Mouse (Mus musculus): Measurements from ENCODE around the gene Hoxb2.

The Hoxb2 gene

DNA sequence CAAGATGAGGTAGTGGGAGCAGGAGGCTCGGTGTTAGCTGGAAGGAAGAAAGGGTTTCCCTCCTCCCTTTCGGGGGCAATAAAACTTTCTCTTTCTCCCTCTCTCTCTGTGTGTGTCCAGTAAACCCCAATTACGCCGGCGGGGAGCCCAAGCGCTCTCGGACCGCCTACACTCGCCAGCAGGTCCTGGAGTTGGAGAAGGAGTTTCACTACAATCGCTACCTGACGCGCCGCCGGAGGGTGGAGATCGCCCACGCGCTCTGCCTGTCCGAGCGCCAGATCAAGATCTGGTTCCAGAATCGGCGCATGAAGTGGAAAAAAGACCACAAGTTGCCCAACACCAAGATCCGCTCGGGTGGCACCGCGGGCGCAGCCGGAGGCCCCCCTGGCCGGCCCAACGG is 30.4 kb upstream of the Hoxb2 start:
- Histone ChIP-seq H3K9me3 (ENCODE audit: low read length) (no peaks in the 10 kb centered on the region), H3K4me3 (replicated peaks; ENCODE audit: low read length) (peak overlapping the region; percentile 37; the same call in 1 of the 2 replicates), H3K27me3 (ENCODE audit: insufficient read depth, low read length) (peaks cover 98% of the 10 kb centered on the region), H3K36me3 (ENCODE audit: insufficient read depth, low read length) (no peaks in the 10 kb centered on the region), H3K4me1 (replicated peaks; ENCODE audit: low read depth, low read length) (peaks cover 30% of the 10 kb centered on the region)
- TF ChIP-seq CTCF (conservative IDR thresholded peaks at IDR 0.05; ENCODE audit: low read length) (no peak), POU5F1 (IDR thresholded peaks at IDR 0.05; ENCODE audit: borderline replicate concordance, low read length) (no peak), NANOG (IDR thresholded peaks at IDR 0.05; ENCODE audit: borderline replicate concordance, low read length) (no peak)

- no peak for TF ChIP-seq NANOG (IDR thresholded peaks at IDR 0.05; ENCODE audit: borderline replicate concordance, low read length)
- no peak for TF ChIP-seq CTCF (conservative IDR thresholded peaks at IDR 0.05; ENCODE audit: low read length)
- TF ChIP-seq POU5F1 (IDR thresholded peaks at IDR 0.05; ENCODE audit: borderline replicate concordance, low read length) = no peak
- Histone ChIP-seq H3K27me3 (ENCODE audit: insufficient read depth, low read length) (peaks cover 98% of the 10 kb centered on the region), H3K9me3 (ENCODE audit: low read length) (no peaks in the 10 kb centered on the region), H3K4me3 (replicated peaks; ENCODE audit: low read length) (no peak overlapping the region), H3K4me1 (replicated peaks; ENCODE audit: low read depth, low read length) (peaks cover 27% of the 10 kb centered on the region), H3K36me3 (ENCODE audit: insufficient read depth, low read length) (no peaks in the 10 kb centered on the region)
Observed at GRCm38 (mm10) chr11:96320688-96321087, 29.6 kb upstream of the Hoxb2 start.

GRCm38 (mm10) chr11:96321846-96322245 is 28.5 kb upstream of the Hoxb2 start:
- Histone ChIP-seq H3K4me1 (replicated peaks; ENCODE audit: low read depth, low read length) (peaks cover 39% of the 10 kb centered on the region), H3K9me3 (ENCODE audit: low read length) (no peaks in the 10 kb centered on the region), H3K36me3 (ENCODE audit: insufficient read depth, low read length) (no peaks in the 10 kb centered on the region), H3K4me3 (replicated peaks; ENCODE audit: low read length) (no peak overlapping the region), H3K27me3 (ENCODE audit: insufficient read depth, low read length) (peaks cover 98% of the 10 kb centered on the region)
- TF ChIP-seq POU5F1 (IDR thresholded peaks at IDR 0.05; ENCODE audit: borderline replicate concordance, low read length) (no peak), NANOG (IDR thresholded peaks at IDR 0.05; ENCODE audit: borderline replicate concordance, low read length) (no peak), CTCF (conservative IDR thresholded peaks at IDR 0.05; ENCODE audit: low read length) (no peak)

- Histone ChIP-seq H3K9me3 (ENCODE audit: low read length) (no peaks in the 10 kb centered on the region; the same call in 1 of the 2 replicates), H3K36me3 (ENCODE audit: insufficient read depth, low read length) (no peaks in the 10 kb centered on the region), H3K27me3 (ENCODE audit: insufficient read depth, low read length) (peaks cover 98% of the 10 kb centered on the region), H3K4me1 (replicated peaks; ENCODE audit: low read depth, low read length) (peaks cover 42% of the 10 kb centered on the region), H3K4me3 (replicated peaks; ENCODE audit: low read length) (no peak overlapping the region)
- no peak for TF ChIP-seq CTCF (conservative IDR thresholded peaks at IDR 0.05; ENCODE audit: low read length)
- no peak for TF ChIP-seq POU5F1 (IDR thresholded peaks at IDR 0.05; ENCODE audit: borderline replicate concordance, low read length)
- no peak for TF ChIP-seq NANOG (IDR thresholded peaks at IDR 0.05; ENCODE audit: borderline replicate concordance, low read length)
Observed at GRCm38 (mm10) chr11:96322738-96323137, 27.6 kb upstream of the Hoxb2 start.

- H3K9me3 ChIP-seq (ENCODE audit: low read length) = no peaks in the 10 kb centered on the region; the same call in 1 of the 2 replicates
- H3K36me3 ChIP-seq (ENCODE audit: insufficient read depth, low read length) = no peaks in the 10 kb centered on the region
- peaks cover 98% of the 10 kb centered on the region for H3K27me3 ChIP-seq (ENCODE audit: insufficient read depth, low read length)
- H3K4me3 ChIP-seq (replicated peaks; ENCODE audit: low read length) = no peak within 1 kb of the TSS
- H3K4me1 ChIP-seq (replicated peaks; ENCODE audit: low read depth, low read length) = peaks cover 38% of the 10 kb centered on the region
- TF ChIP-seq NANOG (IDR thresholded peaks at IDR 0.05; ENCODE audit: borderline replicate concordance, low read length) (no peak), POU5F1 (IDR thresholded peaks at IDR 0.05; ENCODE audit: borderline replicate concordance, low read length) (no peak), CTCF (conservative IDR thresholded peaks at IDR 0.05; ENCODE audit: low read length) (no peak)
Observed at GRCm38 (mm10) chr11:96323154-96323553, 27.2 kb upstream of the Hoxb2 start, which contains the start of gene Hoxb3. Hoxb3 (plus strand) TSS chr11:96323326.

DNA sequence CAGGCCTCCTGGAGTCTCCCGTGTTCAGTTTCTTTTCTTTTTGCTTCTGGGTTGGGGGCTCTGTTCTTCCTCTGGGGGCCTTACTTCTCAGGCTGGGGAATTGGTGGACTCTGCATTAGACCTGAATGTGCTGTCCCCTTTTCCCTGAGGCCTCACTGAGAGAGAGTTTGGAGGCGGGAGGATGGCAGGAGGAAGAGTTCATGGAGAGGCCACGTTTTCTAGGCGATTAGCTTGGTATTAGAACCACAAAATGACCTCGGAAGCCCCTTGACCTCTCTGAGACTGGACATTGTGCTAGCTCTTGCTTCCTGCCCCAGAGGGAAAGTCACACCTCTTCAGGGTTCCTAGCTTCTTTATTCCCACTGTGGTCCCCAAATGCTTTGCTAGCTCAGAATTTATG is 26.2 kb upstream of the Hoxb2 start:
- no peak for TF ChIP-seq POU5F1 (IDR thresholded peaks at IDR 0.05; ENCODE audit: borderline replicate concordance, low read length)
- no peak for TF ChIP-seq CTCF (conservative IDR thresholded peaks at IDR 0.05; ENCODE audit: low read length)
- no peak for TF ChIP-seq NANOG (IDR thresholded peaks at IDR 0.05; ENCODE audit: borderline replicate concordance, low read length)

DNA sequence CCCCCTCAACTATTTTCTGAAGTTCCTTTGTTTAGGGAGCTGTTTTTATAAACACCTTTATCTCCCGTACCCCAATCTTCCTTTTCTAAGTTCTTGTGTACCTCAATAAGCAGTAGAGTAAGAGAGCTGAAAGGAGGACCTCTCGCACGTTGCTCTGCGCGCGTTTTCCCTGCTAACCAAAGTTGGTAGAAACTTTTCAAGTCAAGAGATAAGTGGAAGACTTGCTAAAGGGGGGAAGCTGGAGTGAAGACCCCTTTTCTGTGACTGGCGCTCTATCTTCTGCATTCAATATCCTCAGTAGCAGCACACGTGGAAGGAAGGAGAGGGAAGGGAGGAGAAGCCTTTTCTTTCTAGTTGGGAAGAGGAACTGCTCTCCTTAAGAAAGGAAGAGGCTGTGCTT is 25.4 kb upstream of the Hoxb2 start:
- Histone ChIP-seq H3K4me3 (replicated peaks; ENCODE audit: low read length) (no peak overlapping the region), H3K4me1 (replicated peaks; ENCODE audit: low read depth, low read length) (peaks cover 33% of the 10 kb centered on the region), H3K36me3 (ENCODE audit: insufficient read depth, low read length) (no peaks in the 10 kb centered on the region), H3K27me3 (ENCODE audit: insufficient read depth, low read length) (peaks cover 100% of the 10 kb centered on the region), H3K9me3 (ENCODE audit: low read length) (peaks cover 7% of the 10 kb centered on the region)
- TF ChIP-seq POU5F1 (IDR thresholded peaks at IDR 0.05; ENCODE audit: borderline replicate concordance, low read length) (no peak), NANOG (IDR thresholded peaks at IDR 0.05; ENCODE audit: borderline replicate concordance, low read length) (no peak), CTCF (conservative IDR thresholded peaks at IDR 0.05; ENCODE audit: low read length) (no peak)

More for the DNA sequence above, 26.2 kb upstream of the Hoxb2 start:
- Histone ChIP-seq H3K4me1 (replicated peaks; ENCODE audit: low read depth, low read length) (peaks cover 36% of the 10 kb centered on the region), H3K27me3 (ENCODE audit: insufficient read depth, low read length) (peaks cover 100% of the 10 kb centered on the region), H3K36me3 (ENCODE audit: insufficient read depth, low read length) (no peaks in the 10 kb centered on the region), H3K4me3 (replicated peaks; ENCODE audit: low read length) (no peak overlapping the region), H3K9me3 (ENCODE audit: low read length) (peaks cover 2% of the 10 kb centered on the region; the same call in 1 of the 2 replicates)

DNA sequence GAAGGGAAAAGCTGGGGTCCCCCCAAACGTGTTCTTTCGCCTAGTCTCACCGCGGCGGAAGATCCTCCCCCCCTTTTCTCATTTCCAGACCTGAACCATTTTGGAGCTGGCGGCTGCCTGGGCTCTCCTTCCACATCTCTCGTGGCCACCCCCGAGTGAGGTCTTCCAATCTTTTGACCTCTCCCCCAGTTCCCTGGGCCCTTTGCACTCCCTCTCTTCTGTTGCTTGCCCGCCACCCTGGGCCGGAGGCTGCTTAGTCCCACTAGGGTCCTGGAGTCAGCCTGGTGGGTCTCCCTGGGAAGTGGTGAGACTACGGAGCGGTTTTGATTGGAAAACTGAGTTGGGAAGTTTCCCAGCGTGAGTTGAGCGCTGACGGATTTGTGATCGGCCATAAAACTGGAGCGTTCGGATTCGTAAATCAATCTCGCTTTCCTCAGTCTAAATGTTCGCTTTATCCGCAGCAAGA is 24.5 kb upstream of the Hoxb2 start:
- TF ChIP-seq NANOG (IDR thresholded peaks at IDR 0.05; ENCODE audit: borderline replicate concordance, low read length) = no peak
- no peak for TF ChIP-seq POU5F1 (IDR thresholded peaks at IDR 0.05; ENCODE audit: borderline replicate concordance, low read length)
- TF ChIP-seq CTCF (conservative IDR thresholded peaks at IDR 0.05; ENCODE audit: low read length) = no peak
- H3K36me3 ChIP-seq (ENCODE audit: insufficient read depth, low read length) = no peaks in the 10 kb centered on the region
- H3K9me3 ChIP-seq (ENCODE audit: low read length) = peaks cover 9% of the 10 kb centered on the region
- H3K27me3 ChIP-seq (ENCODE audit: insufficient read depth, low read length) = peaks cover 100% of the 10 kb centered on the region
- no peak overlapping the region; the same call in 1 of the 2 replicates for H3K4me3 ChIP-seq (replicated peaks; ENCODE audit: low read length)
- H3K4me1 ChIP-seq (replicated peaks; ENCODE audit: low read depth, low read length) = peaks cover 41% of the 10 kb centered on the region

DNA sequence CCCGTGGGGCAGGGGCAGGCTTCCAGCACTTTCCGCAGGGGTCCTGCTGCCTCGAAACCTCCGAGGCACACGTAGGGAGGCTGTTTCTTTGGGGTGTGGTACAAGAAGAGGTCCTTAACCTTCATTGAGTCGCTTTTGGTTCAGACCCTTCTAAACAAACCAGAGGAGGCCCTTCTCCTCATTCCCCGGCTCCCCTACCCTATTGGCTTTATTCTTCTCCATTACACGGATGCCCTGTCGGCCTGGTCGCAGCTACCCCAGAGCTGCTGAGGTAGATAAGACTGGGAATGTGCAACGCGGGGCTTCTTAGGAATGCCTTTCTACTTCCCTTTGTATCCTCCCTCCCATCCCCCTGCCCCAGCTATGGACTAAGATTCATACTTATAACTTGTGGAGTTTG is 23.6 kb upstream of the Hoxb2 start:
- H3K27me3 ChIP-seq (ENCODE audit: insufficient read depth, low read length) = peaks cover 100% of the 10 kb centered on the region
- peaks cover 9% of the 10 kb centered on the region for H3K9me3 ChIP-seq (ENCODE audit: low read length)
- no peak overlapping the region for H3K4me3 ChIP-seq (replicated peaks; ENCODE audit: low read length)
- no peaks in the 10 kb centered on the region for H3K36me3 ChIP-seq (ENCODE audit: insufficient read depth, low read length)
- H3K4me1 ChIP-seq (replicated peaks; ENCODE audit: low read depth, low read length) = peaks cover 45% of the 10 kb centered on the region
- no peak for TF ChIP-seq POU5F1 (IDR thresholded peaks at IDR 0.05; ENCODE audit: borderline replicate concordance, low read length)
- no peak for TF ChIP-seq CTCF (conservative IDR thresholded peaks at IDR 0.05; ENCODE audit: low read length)
- TF ChIP-seq NANOG (IDR thresholded peaks at IDR 0.05; ENCODE audit: borderline replicate concordance, low read length) = no peak
